Mouse (Mus musculus): Measurements from ENCODE around the gene Zfp462.

GRCm38 (mm10) chr4:54932668-54933067 lies 12.2 kb upstream of the Zfp462 start:
- TF ChIP-seq CTCF (IDR thresholded peaks at IDR 0.05; ENCODE audit: low read depth, low read length) (no peak), POLR2A (IDR thresholded peaks at IDR 0.05; ENCODE audit: borderline replicate concordance, low read depth, low read length) (no peak)

All from bone marrow macrophage, adult 2 months (primary cell).